Mouse (Mus musculus): ENCODE results near the gene Myh6.

DNA sequence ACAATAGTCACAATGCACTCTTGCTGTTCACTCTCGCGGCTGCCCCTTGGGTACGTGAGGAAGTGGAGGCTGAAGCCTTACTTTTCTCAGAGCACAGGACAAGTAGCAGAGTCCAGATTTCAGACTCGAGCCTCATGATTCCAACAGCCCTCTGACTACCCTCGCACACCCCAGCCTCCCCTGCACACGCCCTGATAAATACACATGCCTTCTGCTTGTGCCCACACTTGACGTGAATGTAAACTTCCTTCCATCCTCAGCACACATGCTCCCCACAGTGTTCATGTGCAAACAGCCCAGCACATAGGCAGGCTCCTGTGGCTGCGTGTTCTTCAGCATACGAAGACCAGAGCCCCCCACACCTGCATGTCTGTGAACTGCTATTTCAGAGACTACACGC lies 26.9 kb upstream of the Myh6 start:
- TF ChIP-seq CTCF (IDR thresholded peaks at IDR 0.05; ENCODE audit: low read depth) (no peak), EP300 (IDR thresholded peaks at IDR 0.05; ENCODE audit: low read depth) (no peak)

Data from heart, postnatal 0 days (tissue).